Mouse (Mus musculus) monocyte, adult 2 months (primary cell): ENCODE measurements around the gene Gstt1.
A peak's percentile ranks its signal among the peaks of the same experiment; 100 is the strongest.

Experiments used
- DNase-seq, 2 experiments: peaks; one replicate each; pipeline ENCODE4 v3.0.0; 2022; ENCODE audit warnings: low spot score in 2 of 2, low read depth in 1 of 2

Gene Gstt1

DNA sequence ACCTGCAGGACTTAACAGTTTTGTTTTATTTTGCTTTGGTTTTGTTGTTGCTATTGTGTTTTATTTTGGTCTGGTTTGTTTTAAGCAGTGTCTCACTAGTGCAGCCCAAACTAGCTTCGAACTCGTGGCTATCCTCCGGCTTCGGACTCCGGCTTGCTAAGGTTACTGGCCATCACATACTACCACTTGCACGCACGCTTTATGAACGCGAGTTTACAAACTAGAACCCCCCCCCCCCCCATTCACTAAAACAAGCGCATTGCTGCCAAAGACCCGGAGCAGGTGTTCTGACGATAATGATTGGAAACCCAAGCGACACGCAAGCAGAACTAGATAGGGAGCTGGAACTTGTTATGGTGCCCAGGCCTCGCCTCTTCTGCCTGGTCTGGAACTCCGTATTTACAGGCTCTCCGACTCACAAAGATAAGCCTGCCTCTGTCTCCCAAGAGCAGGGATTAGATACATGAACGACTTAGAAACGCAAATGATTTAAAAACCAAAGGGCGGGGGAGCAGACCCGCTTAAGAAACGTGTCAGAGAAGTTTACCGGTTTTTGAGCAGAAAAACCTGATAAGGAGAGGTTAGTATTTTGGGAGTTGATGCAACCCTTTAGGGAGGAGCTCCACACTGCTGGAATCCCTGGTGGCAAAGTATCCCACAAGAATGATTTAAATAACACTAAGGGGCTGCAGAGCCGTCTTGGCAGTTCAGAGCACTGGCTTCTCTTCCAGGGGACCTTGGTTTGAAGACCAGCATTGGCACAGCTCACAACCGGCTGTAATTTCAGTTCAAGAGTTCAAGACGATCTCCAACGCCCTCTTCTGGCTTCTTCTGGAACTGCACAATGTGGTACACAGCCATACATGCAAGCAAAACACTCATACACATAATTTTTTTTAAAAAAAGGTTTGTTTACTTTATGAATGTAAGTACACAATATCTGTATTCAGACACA, 33.6 kb downstream of the Gstt1 start:
- peak in 1 of 2 experiments; percentile 65 for DNase-seq

DNA sequence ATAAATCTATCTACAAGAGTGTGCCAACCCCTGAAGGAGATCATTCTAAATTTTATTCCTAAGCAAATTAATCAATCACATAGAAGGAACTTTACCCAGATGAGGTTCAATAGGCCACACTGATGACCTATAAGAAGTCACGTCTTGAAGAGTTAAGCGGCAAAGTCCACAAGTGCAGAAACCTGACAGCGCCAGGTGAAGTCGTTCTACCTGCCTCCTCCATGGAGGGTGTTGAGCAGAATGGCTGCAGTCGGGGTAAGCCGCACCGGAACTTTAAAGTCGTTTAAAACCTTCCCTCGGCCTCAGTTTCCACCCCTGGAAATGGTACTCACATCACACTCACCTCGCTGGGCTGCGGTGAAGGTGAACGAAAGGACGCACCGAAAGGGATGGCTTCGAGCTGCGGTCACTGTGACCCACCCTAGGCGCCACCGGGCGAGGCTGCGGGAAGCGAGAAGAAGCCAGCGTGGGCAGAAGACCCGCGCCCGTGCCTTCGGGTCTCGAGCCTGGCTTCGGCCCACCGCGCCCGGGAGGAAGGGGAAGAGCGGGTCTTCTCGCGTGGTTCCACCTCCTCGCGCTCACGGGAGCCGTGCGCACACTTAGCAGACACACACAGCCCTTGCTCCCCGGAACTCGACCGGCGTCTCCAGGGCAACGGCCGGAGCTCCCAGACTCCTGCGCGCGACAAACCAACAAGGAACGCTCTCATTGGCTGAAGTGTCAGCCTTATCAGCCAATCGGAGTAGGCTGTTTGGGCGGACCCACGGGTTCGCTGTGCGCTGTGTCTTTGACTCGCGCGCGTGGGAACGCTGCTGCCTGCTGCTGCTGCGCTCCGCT, 34.5 kb downstream of the Gstt1 start, which contains the start of gene Cabin1:
Cabin1 (minus strand) TSS at position 660 of the 837 bp plus-strand sequence.
- peak; percentile 91 to 94 for DNase-seq

DNA sequence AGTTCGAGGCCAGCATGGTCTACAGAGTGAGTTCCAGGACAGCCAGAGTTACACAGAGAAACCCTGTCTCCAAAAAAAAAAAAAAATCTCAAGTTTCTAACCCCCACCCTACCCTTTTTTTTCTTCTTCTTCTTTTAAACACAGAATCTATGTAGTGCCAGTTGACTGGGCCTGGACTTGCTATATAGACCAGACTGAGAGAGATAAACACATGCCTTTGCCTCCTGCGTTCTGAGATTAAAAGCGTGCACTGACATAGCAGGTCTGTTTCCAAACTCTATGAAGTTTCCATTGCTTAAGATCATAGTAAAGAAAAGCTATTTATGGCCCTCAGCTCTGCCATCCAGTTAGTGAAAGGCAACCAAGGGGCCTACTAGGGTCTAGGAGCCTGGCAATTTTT, 36.0 kb downstream of the Gstt1 start:
- DNase-seq, result no peak

DNA sequence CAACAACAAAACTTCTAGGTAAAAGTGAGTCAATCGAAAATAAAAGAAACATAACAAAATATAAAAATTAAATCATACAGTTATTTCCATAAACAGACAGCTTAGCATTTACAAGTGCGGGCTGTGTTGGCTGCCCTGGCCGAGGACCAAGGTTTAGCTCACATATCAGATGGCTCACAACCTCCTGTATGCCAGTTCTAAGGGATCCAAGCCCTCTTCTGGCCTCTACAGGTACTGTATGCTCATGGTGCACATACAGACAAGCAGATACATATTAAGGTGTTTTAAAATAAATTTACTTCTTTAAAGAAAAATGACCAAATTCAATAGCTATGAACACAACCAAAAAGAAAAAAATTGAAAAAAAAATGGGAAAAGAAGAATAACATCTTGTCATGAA, 38.1 kb downstream of the Gstt1 start:
- no peak for DNase-seq

DNA sequence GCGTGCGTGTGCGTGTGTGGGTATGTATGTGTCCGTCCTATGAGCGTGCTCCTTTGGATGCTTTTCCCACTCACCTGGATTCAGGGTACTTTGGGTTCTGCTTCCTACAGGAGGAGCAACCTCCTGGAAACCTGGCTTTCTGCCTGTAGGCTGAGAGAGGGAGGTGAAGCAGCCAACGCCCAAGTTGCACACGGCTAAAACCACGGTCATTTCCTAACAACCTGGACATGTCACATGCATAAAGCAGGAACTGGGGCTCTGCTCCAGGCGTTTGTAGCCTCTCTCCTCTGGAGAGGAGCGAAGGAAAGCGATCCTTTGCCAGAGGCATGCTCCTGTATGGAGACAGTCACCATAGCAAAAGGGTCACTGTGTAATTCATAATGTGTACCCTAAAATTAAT, 41.7 kb downstream of the Gstt1 start:
- DNase-seq, result no peak

DNA sequence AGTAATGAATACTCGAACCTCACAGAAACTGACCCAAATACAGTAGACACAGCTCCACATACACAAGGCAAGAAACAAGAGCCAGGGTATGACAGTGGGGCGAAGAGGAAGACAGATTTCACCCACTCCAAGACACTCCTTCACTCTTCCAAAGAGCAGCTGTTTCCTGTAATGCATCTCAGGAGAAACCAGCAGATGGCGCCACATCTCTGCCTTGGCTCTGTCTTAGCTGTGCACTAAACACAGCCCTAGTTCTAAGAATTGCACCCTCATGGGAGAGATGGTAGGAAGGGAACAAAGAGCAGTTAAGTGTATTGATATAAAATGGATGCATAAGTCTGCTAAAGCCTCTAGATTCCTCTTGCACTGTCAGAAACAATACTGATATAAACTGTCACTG, 54.4 kb downstream of the Gstt1 start:
- peak in 1 of 2 experiments; percentile 57 for DNase-seq

DNA sequence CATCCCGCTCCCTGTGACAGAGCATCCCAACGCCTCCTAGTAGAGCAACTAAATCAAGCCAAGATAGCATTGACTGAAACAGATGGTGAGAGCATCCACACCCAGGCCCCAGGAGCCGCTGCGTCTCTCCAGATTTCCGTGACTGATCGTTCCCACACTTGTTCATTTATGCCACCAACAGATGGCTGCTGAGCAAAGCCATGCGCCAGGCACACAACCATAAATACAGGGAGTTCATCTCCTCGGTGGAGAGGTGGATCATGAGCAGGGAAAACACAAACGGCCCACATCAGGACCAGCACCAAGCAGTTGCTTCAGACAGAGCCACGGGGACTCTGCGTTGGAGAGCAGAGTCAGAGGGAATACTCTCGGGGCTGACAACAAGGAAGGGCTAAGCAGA, 55.0 kb downstream of the Gstt1 start:
- no peak for DNase-seq

DNA sequence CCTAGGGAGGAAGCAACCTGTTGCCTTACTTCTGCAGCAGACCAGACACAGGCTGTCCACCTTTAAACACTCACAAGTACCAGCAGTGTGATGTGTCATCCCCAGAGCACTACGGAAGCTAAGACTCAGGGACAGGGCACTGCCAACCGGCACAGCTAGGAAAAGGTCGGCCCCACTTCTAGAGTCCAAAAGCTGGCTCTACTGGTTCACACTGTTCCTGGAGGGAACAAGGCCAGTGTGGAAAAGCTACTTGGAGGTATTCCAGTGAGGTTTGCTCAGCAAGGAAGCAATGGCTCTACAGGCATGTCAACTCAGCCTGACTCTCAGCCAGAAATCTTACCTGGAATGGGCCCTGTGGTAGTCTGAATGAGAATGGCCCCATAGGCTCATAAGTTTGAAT, 57.5 kb downstream of the Gstt1 start:
- no peak for DNase-seq
